Mouse (Mus musculus) cerebellum, adult 11 months (tissue): ENCODE data around the gene Ccr9.
A peak's percentile ranks its signal among the peaks of the same experiment; 100 is the strongest.

Experiments
- DNase-seq: peaks from one replicate; pipeline ENCODE4 v3.0.0; 2022

Ccr9 gene

GRCm38 (mm10) chr9:123805241-123805640 lies 127.0 kb downstream of the Ccr9 start:
- DNase-seq: no peak

GRCm38 (mm10) chr9:123806267-123806666 lies 128.0 kb downstream of the Ccr9 start, which contains the start of gene Cxcr6:
Gene Cxcr6 (plus strand): TSS chr9:123806475.
- no peak for DNase-seq

GRCm38 (mm10) chr9:123808583-123808982 lies 130.3 kb downstream of the Ccr9 start:
- no peak for DNase-seq

GRCm38 (mm10) chr9:123811831-123812230 lies 133.6 kb downstream of the Ccr9 start:
- no peak for DNase-seq

GRCm38 (mm10) chr9:123814326-123814725 lies 136.1 kb downstream of the Ccr9 start:
- no peak for DNase-seq

GRCm38 (mm10) chr9:123814821-123815220 lies 136.6 kb downstream of the Ccr9 start:
- DNase-seq: peak; percentile 45

GRCm38 (mm10) chr9:123815444-123815843 lies 137.2 kb downstream of the Ccr9 start:
- no peak for DNase-seq

GRCm38 (mm10) chr9:123815996-123816395 lies 137.8 kb downstream of the Ccr9 start:
- no peak for DNase-seq

GRCm38 (mm10) chr9:123818601-123819000 lies 140.4 kb downstream of the Ccr9 start:
- DNase-seq: no peak

GRCm38 (mm10) chr9:123826631-123827030 lies 148.4 kb downstream of the Ccr9 start:
- DNase-seq: no peak

GRCm38 (mm10) chr9:123828916-123829315 lies 150.7 kb downstream of the Ccr9 start:
- DNase-seq: peak; percentile 75
